Mouse (Mus musculus): ENCODE measurements at regions not wholly inside any gene's neighbourhood (a gene's known extent, or its start where the extent isn't known, plus 50 kb on each side); places are given as distances from the start of the nearest gene placed in this dataset.
"Not testable (repeated sequence)": the region's sequence is repeated elsewhere in the genome, so short reads cannot be mapped to it uniquely, and the experiment has no call there.

GRCm38 (mm10) chr10:99320797-99321196, 57.8 kb downstream of the Dusp6 start:
- DNase-seq (ENCODE audit: low spot score in 2 of 2), result no peak

GRCm38 (mm10) chr10:99323358-99323757, 60.3 kb downstream of the Dusp6 start:
- no peak for DNase-seq (ENCODE audit: low spot score in 2 of 2)

- DNase-seq (ENCODE audit: low spot score in 2 of 2), result no peak
These were observed 64.5 kb downstream of the Dusp6 start for GRCm38 (mm10) chr10:99327501-99327900.

GRCm38 (mm10) chr10:99328568-99328967, 65.5 kb downstream of the Dusp6 start:
- no peak for DNase-seq (ENCODE audit: low spot score in 2 of 2)

GRCm38 (mm10) chr10:99329469-99329868, 66.4 kb downstream of the Dusp6 start:
- DNase-seq (ENCODE audit: low spot score in 2 of 2), result no peak

GRCm38 (mm10) chr10:99330519-99330918, 67.5 kb downstream of the Dusp6 start:
- DNase-seq (ENCODE audit: low spot score in 2 of 2), result no peak

- no peak for DNase-seq (ENCODE audit: low spot score in 2 of 2)
These were observed 68.8 kb downstream of the Dusp6 start for GRCm38 (mm10) chr10:99331876-99332275.

GRCm38 (mm10) chr10:99333831-99334230, 70.8 kb downstream of the Dusp6 start:
- no peak for DNase-seq (ENCODE audit: low spot score in 2 of 2)

- no peak for DNase-seq (ENCODE audit: low spot score in 2 of 2)
These were observed 73.1 kb downstream of the Dusp6 start for GRCm38 (mm10) chr10:99336091-99336490.

- not testable (repeated sequence) for DNase-seq (ENCODE audit: low spot score in 2 of 2)
These were observed 75.8 kb downstream of the Dusp6 start for GRCm38 (mm10) chr10:99338790-99339189.

- DNase-seq (ENCODE audit: low spot score in 2 of 2), result not testable (repeated sequence)
These were observed 76.4 kb downstream of the Dusp6 start for GRCm38 (mm10) chr10:99339291-99339912.

GRCm38 (mm10) chr10:99340057-99340456, 77.0 kb downstream of the Dusp6 start:
- not testable (repeated sequence) for DNase-seq (ENCODE audit: low spot score in 2 of 2)

- no peak for DNase-seq (ENCODE audit: low spot score in 2 of 2)
These were observed 86.2 kb downstream of the Dusp6 start for GRCm38 (mm10) chr10:99349125-99349716.

GRCm38 (mm10) chr10:99353541-99354292, 90.7 kb downstream of the Dusp6 start:
- no peak for DNase-seq (ENCODE audit: low spot score in 2 of 2)

- DNase-seq (ENCODE audit: low spot score in 2 of 2), result no peak
These were observed 91.3 kb downstream of the Dusp6 start for GRCm38 (mm10) chr10:99354352-99354751.

- DNase-seq (ENCODE audit: low spot score in 2 of 2), result no peak
These were observed 92.3 kb downstream of the Dusp6 start for GRCm38 (mm10) chr10:99355303-99355702.

- DNase-seq (ENCODE audit: low spot score in 2 of 2), result no peak
These were observed 93.2 kb downstream of the Dusp6 start for GRCm38 (mm10) chr10:99356221-99356620.

- DNase-seq (ENCODE audit: low spot score in 2 of 2), result no peak
These were observed 93.9 kb downstream of the Dusp6 start for GRCm38 (mm10) chr10:99356883-99357282.

GRCm38 (mm10) chr10:99357347-99357746, 94.3 kb downstream of the Dusp6 start:
- DNase-seq (ENCODE audit: low spot score in 2 of 2), result no peak

- no peak for DNase-seq (ENCODE audit: low spot score in 2 of 2)
These were observed 95.2 kb downstream of the Dusp6 start for GRCm38 (mm10) chr10:99358256-99358655.

GRCm38 (mm10) chr10:99359439-99359866, 96.4 kb downstream of the Dusp6 start:
- no peak for DNase-seq (ENCODE audit: low spot score in 2 of 2)

GRCm38 (mm10) chr10:99360601-99361000, 97.6 kb downstream of the Dusp6 start:
- not testable (repeated sequence) for DNase-seq (ENCODE audit: low spot score in 2 of 2)

Data from adrenal gland, postnatal 4 days (tissue).